Mouse (Mus musculus): ENCODE data around the gene March9. TPM values are rescaled to one million over a fixed set of nuclear protein-coding genes. Genes with fewer than 3 reads are reported as not detected.
"Not testable (repeated sequence)": the region's sequence is repeated elsewhere in the genome, so short reads cannot be mapped to it uniquely, and the experiment has no call there.

March9 gene
- total RNA-seq, 2 experiments from 2014 or later: 11.3 to 12.1 TPM

- DNase-seq (ENCODE audit: low spot score in 2 of 2): no peak
Observed at GRCm38 (mm10) chr10:127080901-127081780, 21.2 kb upstream of the March9 start.

- no peak for DNase-seq (ENCODE audit: low spot score in 2 of 2)
Observed at GRCm38 (mm10) chr10:127079665-127080391, 19.8 kb upstream of the March9 start.

- no peak for DNase-seq (ENCODE audit: low spot score in 2 of 2)
Observed at GRCm38 (mm10) chr10:127078677-127079575, 18.9 kb upstream of the March9 start.

- DNase-seq (ENCODE audit: low spot score in 2 of 2): no peak
Observed at GRCm38 (mm10) chr10:127078001-127078676, 18.2 kb upstream of the March9 start.

DNA sequence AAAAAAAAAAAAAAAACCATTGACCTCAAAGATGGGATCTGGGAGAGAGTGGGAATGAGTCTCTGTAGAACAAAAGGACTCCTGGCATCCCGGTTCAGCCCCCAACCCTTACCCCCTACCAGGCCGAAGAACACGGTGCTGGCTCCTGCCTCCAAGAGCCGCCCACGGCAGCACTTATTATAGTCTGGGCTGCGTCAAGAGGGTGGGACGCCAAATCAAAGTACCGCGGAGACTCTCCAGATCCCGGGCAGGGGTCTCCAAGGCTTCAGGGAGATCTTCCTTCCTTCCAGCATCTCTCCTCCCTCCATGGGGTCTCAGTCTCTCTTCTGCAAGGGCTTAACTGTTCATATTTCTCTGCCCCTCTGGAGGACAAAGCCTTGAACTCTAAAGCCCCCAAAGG, 17.5 kb upstream of the March9 start:
- DNase-seq (ENCODE audit: low spot score in 2 of 2): no peak

DNA sequence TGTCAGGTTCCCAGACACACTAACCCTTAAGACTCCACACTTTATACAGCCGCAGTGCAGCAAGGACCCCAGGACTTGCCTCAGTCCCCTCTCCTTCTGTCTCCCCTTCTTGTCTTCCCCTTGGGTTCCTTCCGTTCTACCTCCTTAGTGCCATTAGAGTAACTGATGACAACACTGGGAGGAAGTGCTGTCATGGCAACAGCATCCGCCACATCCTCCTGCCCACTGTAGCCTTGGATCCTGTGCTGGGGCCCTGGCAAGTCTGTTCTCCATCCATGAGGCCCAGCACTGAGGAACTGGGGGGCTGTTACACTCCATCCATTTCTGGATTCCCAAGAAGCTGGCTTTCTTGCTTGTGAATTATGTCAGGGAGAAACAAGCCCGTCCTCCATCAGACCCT, 16.1 kb upstream of the March9 start:
- DNase-seq (ENCODE audit: low spot score in 2 of 2): no peak

GRCm38 (mm10) chr10:127075651-127076050, 15.7 kb upstream of the March9 start:
- DNase-seq (ENCODE audit: low spot score in 2 of 2): no peak

DNA sequence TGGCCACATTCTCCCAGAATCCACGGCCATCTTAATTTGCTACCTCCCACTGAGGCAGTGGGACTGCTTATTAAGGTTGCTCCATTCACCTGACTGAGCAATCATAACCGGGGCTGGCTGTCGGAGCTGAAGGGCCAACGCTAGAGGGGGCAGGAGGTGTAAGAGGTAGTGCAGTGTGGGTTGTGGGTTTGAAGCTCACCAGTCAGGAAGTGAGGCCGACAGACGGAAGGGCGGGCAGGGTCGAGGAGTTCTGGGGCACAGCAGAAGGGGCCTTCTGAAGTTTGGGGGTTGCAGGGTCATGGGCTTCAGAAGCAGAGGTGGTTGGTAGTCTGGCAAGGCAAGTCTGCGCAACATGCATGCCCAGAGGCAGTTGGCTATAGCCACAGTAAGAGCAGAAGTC, 15.1 kb upstream of the March9 start, which contains the start of gene Agap2:
Gene Agap2 (plus strand): TSS at position 205 of the 400 bp plus-strand sequence.
- no peak for DNase-seq (ENCODE audit: low spot score in 2 of 2)

GRCm38 (mm10) chr10:127073981-127074380, 14.0 kb upstream of the March9 start:
- DNase-seq (ENCODE audit: low spot score in 2 of 2): no peak

DNA sequence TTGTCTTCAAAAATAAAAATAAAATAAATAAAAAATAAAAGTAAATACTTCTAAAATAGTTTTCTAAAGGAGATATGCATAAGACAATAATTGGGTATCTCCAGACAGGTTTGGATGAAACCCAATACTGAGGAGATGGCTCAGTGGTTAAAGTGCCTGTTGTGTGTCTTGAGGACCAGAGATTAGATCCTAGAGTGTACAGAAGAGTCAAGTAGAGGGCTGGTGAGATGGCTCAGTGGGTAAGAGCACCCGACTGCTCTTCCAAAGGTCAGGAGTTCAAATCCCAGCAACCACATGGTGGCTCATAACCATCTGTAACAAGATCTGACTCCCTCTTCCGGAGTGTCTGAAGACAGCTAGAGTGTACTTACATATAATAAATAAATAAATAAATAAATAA, 13.0 kb upstream of the March9 start:
- DNase-seq (ENCODE audit: low spot score in 2 of 2): not testable (repeated sequence)

DNA sequence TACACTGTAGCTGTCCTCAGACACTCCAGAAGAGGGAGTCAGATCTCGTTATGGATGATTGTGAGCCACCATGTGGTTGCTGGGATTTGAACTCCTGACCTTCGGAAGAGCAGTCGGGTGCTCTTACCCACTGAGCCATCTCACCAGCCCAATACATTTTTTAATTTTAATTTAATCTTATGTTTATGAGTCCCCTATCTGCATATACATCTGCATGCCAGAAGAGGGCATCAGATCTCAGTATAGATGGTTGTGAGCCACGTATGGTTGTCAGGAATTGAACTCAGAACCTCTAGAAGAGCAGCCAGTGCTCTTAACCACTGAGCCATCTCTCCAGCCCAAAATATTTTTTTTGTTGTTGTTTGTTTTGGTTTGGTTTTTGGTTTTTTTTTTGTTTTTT, 12.3 kb upstream of the March9 start:
- not testable (repeated sequence) for DNase-seq (ENCODE audit: low spot score in 2 of 2)

GRCm38 (mm10) chr10:127071203-127071602, 11.2 kb upstream of the March9 start:
- DNase-seq (ENCODE audit: low spot score in 2 of 2): no peak

- peak; percentile 51 to 77 for DNase-seq (ENCODE audit: low spot score in 2 of 2)
Observed at GRCm38 (mm10) chr10:127070190-127071121, 10.5 kb upstream of the March9 start, which contains the start of gene Tspan31. TSS of gene Tspan31 (minus strand) at chr10:127070264.

GRCm38 (mm10) chr10:127069281-127070189, 9.6 kb upstream of the March9 start:
- DNase-seq (ENCODE audit: low spot score in 2 of 2): peak in 1 of 2 experiments; percentile 2

- no peak for DNase-seq (ENCODE audit: low spot score in 2 of 2)
Observed at GRCm38 (mm10) chr10:127068360-127069038, 8.5 kb upstream of the March9 start.

DNA sequence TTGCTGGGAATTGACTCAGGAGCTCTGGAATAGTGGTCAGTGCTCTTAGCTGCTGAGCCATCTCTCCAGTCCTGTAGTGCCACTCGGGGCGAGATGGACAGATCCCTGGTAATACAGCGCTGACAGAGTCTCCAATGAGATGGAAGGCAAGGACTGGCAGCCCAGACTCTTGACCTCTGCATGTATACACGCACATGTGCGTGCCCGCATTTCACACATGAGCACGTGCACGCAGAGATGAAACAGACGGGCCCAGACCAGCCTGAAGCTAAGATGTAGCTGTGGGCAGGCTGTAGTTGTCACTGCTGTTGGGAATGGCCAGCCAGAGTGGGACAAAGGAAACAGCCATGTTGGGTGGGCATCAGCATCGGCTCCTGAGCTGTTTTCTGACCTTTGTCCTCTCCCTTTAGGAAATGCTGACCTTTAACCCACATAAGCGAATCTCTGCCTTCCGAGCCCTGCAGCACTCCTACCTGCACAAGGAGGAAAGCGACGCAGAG, 6.6 kb upstream of the March9 start:
- no peak for DNase-seq (ENCODE audit: low spot score in 2 of 2)

DNA sequence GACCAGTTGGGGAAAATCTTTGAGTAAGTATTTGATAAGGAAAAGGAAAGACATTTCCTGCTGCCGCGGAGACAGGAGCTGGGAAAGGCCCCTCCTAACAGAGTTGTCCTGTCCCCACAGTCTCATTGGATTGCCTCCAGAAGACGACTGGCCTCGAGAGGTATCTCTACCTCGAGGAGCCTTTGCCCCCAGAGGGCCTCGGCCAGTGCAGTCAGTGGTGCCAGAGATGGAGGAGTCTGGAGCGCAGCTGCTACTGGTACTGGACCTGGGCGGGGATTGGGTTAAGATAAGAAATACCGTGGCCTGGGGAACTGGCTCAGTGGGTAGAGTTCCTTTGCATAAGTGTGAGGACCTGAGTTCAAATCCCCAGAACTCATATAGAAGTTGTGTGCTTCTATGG, 6.0 kb upstream of the March9 start:
- DNase-seq (ENCODE audit: low spot score in 2 of 2): no peak

Data from adrenal gland, postnatal 4 days (tissue).